Mouse (Mus musculus): ENCODE results near the gene Slc22a4. TPM values are rescaled to one million over a fixed set of nuclear protein-coding genes. Genes with fewer than 3 reads are reported as not detected.
"Not testable (repeated sequence)": the region's sequence is repeated elsewhere in the genome, so short reads cannot be mapped to it uniquely, and the experiment has no call there.

The Slc22a4 gene
- polyA plus RNA-seq, 2 experiments, result 24.4 to 34.0 TPM

DNA sequence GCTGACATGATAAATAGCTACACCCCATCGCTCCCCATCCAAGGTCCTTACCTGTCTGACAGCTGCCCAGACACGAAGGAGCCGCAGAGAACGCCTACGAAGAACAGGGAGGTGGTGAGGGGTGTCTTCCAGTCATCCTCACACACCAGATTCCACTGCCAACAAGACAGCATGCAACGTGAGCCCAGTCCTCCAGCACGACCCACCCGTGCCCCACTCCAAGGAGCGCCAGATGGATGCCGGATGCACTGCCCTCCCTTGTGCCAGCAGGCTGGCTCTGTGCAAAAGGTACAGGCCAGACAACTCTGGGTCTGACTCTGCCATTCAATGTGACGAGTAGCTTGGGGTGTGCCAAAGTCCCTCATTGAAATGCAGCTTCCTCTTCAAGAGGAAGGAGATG, 20.2 kb downstream of the Slc22a4 start:
- no peak for DNase-seq (ENCODE audit: low read depth in 3 of 3, low spot score in 3 of 3)
- peaks cover 42 to 45% of the 10 kb centered on the region in 2 experiments for H3K4me1 ChIP-seq (replicated peaks; ENCODE audit: control insufficient read depth in 2 of 2, insufficient read depth in 2 of 2, low read length in 1 of 2)
- no peak overlapping the region for H3K4me2 ChIP-seq (ENCODE audit: low read depth)
- ATAC-seq (ENCODE audit: insufficient read depth), result no peak
- H3K9ac ChIP-seq (replicated peaks), result no peak overlapping the region
- no peaks in the 10 kb centered on the region for H3K9me3 ChIP-seq (ENCODE audit: control insufficient read depth, low read length)
- no peaks in the 10 kb centered on the region for H3K27me3 ChIP-seq (ENCODE audit: control insufficient read depth, insufficient read depth, low read length)
- no peak overlapping the region for H3K27ac ChIP-seq
- no peak for TF ChIP-seq CTCF (IDR thresholded peaks at IDR 0.05; ENCODE audit: low read depth)
- no peak for TF ChIP-seq EP300 (IDR thresholded peaks at IDR 0.05; ENCODE audit: low read depth)
- peaks cover 57% of the 10 kb centered on the region for H3K36me3 ChIP-seq (replicated peaks; ENCODE audit: control insufficient read depth, insufficient read depth, low read depth)
- H3K4me3 ChIP-seq (ENCODE audit: insufficient read depth in 1 of 2, low read depth in 2 of 2, low read length in 2 of 2), result no peak overlapping the region
- WGBS (ENCODE audit: insufficient replicate concordance), result 87% methylated on average over 11 of the region's 11 CpGs

DNA sequence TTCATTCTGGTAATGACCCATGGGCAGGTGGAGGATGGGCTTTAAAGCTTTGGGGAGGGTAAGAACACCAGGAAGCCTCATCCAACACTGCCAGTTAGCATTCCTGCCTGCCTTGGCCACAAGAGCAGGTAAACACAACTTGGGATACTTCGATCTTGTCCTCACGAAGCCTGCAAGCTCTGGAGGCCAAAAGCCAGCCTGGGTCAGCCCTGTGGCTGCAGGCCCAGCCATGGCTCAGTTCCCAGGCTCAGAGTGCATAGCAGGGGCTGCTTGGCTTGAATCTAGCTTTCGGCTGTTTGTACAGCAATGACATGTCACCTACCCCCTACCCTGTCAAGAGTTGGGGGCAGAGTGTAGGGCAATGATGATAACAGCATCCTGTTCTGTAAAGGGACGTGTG, 21.0 kb downstream of the Slc22a4 start:
- WGBS (ENCODE audit: insufficient replicate concordance), result 59% methylated on average over 4 of the region's 4 CpGs
- Histone ChIP-seq H3K4me2 (ENCODE audit: low read depth) (peak overlapping the region; percentile 46), H3K36me3 (replicated peaks; ENCODE audit: control insufficient read depth, insufficient read depth, low read depth) (peaks cover 57% of the 10 kb centered on the region), H3K27ac (peak overlapping the region; percentile 94), H3K9me3 (ENCODE audit: control insufficient read depth, low read length) (no peaks in the 10 kb centered on the region), H3K9ac (replicated peaks) (peak overlapping the region; percentile 52), H3K27me3 (ENCODE audit: control insufficient read depth, insufficient read depth, low read length) (no peaks in the 10 kb centered on the region), H3K4me3 (ENCODE audit: insufficient read depth in 1 of 2, low read depth in 2 of 2, low read length in 2 of 2) (no peak overlapping the region), H3K4me1 (replicated peaks; ENCODE audit: control insufficient read depth in 2 of 2, insufficient read depth in 2 of 2, low read length in 1 of 2) (peaks cover 42 to 49% of the 10 kb centered on the region in 2 experiments)
- TF ChIP-seq EP300 (IDR thresholded peaks at IDR 0.05; ENCODE audit: low read depth) (no peak), CTCF (IDR thresholded peaks at IDR 0.05; ENCODE audit: low read depth) (no peak)
- ATAC-seq (ENCODE audit: insufficient read depth) (no peak), DNase-seq (ENCODE audit: low read depth in 3 of 3, low spot score in 3 of 3) (no peak)

DNA sequence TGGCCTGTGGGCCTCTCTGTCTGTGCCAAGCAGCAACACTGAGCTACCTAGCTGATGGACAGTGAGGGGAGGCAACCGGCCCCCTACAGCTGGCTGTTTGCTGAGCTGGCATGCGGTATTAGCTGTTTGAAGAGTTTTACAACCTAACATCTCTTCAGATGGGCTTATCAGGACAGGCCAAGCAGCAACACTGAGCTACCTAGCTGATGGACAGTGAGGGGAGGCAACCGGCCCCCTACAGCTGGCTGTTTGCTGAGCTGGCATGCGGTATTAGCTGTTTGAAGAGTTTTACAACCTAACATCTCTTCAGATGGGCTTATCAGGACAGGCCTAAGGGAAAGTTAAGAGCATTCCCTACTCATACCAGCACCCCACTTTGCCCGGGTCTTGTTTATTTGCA, 21.5 kb downstream of the Slc22a4 start:
- Histone ChIP-seq H3K27ac (peak overlapping the region; percentile 94), H3K4me1 (replicated peaks; ENCODE audit: control insufficient read depth in 2 of 2, insufficient read depth in 2 of 2, low read length in 1 of 2) (peaks cover 42 to 49% of the 10 kb centered on the region in 2 experiments), H3K36me3 (replicated peaks; ENCODE audit: control insufficient read depth, insufficient read depth, low read depth) (peaks cover 57% of the 10 kb centered on the region), H3K9ac (replicated peaks) (peak overlapping the region; percentile 61), H3K4me2 (ENCODE audit: low read depth) (peak overlapping the region; percentile 71)
- H3K9me3 ChIP-seq (ENCODE audit: control insufficient read depth, low read length); H3K27me3 ChIP-seq (ENCODE audit: control insufficient read depth, insufficient read depth, low read length); H3K4me3 ChIP-seq (ENCODE audit: insufficient read depth in 1 of 2, low read depth in 2 of 2, low read length in 2 of 2); DNase-seq (ENCODE audit: low read depth in 3 of 3, low spot score in 3 of 3): not testable (repeated sequence)
- ATAC-seq (ENCODE audit: insufficient read depth), result peak; percentile 61
- TF ChIP-seq EP300 (IDR thresholded peaks at IDR 0.05; ENCODE audit: low read depth), result peak; percentile 46
- WGBS (ENCODE audit: insufficient replicate concordance), result 14% methylated on average over 5 of the region's 5 CpGs

DNA sequence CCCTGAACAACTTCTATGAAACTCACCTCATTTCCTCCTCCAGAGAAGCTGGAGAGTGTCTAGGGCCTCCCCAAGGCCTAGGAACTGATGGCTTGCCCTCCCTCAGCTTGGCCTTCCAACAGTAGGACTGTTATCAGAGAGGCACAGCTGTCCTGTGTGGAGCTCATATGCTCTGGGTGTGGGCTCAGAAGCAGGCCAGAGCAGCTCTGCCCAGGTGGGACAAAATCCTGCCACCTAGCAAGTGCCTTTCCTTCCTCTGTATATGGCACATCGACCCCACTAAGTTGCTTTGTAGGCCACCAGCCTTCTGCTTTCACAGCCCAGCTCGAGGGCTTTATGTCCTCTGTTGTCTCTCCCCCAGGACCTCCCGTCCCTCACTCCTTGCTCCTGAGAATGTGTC, 23.2 kb downstream of the Slc22a4 start:
- H3K4me3 ChIP-seq (ENCODE audit: insufficient read depth in 1 of 2, low read depth in 2 of 2, low read length in 2 of 2), result peak overlapping the region in 1 of 2 experiments; percentile 25; a peak in 1 of 4 replicates
- peak; percentile 84 to 91 (median 86) for DNase-seq (ENCODE audit: low read depth in 3 of 3, low spot score in 3 of 3)
- H3K36me3 ChIP-seq (replicated peaks; ENCODE audit: control insufficient read depth, insufficient read depth, low read depth), result peaks cover 67% of the 10 kb centered on the region
- H3K9me3 ChIP-seq (ENCODE audit: control insufficient read depth, low read length), result no peaks in the 10 kb centered on the region
- 39% methylated on average over 3 of the region's 3 CpGs for WGBS (ENCODE audit: insufficient replicate concordance)
- peak overlapping the region; percentile 71 for H3K4me2 ChIP-seq (ENCODE audit: low read depth)
- ATAC-seq (ENCODE audit: insufficient read depth), result peak; percentile 97
- no peaks in the 10 kb centered on the region for H3K27me3 ChIP-seq (ENCODE audit: control insufficient read depth, insufficient read depth, low read length)
- peak; percentile 91 for TF ChIP-seq EP300 (IDR thresholded peaks at IDR 0.05; ENCODE audit: low read depth)
- no peak for TF ChIP-seq CTCF (IDR thresholded peaks at IDR 0.05; ENCODE audit: low read depth)
- H3K27ac ChIP-seq, result peak overlapping the region; percentile 94
- H3K9ac ChIP-seq (replicated peaks), result peak overlapping the region; percentile 61
- peaks cover 42 to 49% of the 10 kb centered on the region in 2 experiments for H3K4me1 ChIP-seq (replicated peaks; ENCODE audit: control insufficient read depth in 2 of 2, insufficient read depth in 2 of 2, low read length in 1 of 2)

DNA sequence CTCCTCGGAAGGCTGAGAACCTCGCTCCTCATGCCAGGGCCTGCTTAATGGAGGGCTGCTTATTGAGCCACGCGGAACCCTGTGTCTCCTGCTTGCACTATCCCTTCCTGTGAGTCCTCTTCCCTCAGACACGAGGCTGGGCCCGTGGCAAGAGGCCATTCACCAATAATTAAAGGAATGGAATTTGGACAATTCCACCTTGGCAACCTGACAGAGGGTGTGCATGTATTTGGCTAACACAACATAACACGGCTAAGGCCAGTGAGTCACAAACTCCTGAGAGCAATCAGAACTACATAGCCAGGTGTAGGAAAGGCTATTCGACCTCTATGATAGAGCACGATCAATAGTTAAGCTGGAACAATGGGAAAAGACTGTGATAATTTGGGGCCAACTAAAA, 23.7 kb downstream of the Slc22a4 start:
- H3K36me3 ChIP-seq (replicated peaks; ENCODE audit: control insufficient read depth, insufficient read depth, low read depth), result peaks cover 65% of the 10 kb centered on the region
- TF ChIP-seq CTCF (IDR thresholded peaks at IDR 0.05; ENCODE audit: low read depth), result no peak
- no peak for TF ChIP-seq EP300 (IDR thresholded peaks at IDR 0.05; ENCODE audit: low read depth)
- H3K27ac ChIP-seq, result peak overlapping the region; percentile 94
- ATAC-seq (ENCODE audit: insufficient read depth) (no peak), DNase-seq (ENCODE audit: low read depth in 3 of 3, low spot score in 3 of 3) (no peak)
- 65% methylated on average over 9 of the region's 9 CpGs for WGBS (ENCODE audit: insufficient replicate concordance)
- H3K4me2 ChIP-seq (ENCODE audit: low read depth), result peak overlapping the region; percentile 71
- H3K4me1 ChIP-seq (replicated peaks; ENCODE audit: control insufficient read depth in 2 of 2, insufficient read depth in 2 of 2, low read length in 1 of 2), result peaks cover 42 to 49% of the 10 kb centered on the region in 2 experiments
- peak overlapping the region; percentile 57 for H3K9ac ChIP-seq (replicated peaks)
- no peaks in the 10 kb centered on the region for H3K27me3 ChIP-seq (ENCODE audit: control insufficient read depth, insufficient read depth, low read length)
- peak overlapping the region in 1 of 2 experiments; percentile 25; a peak in 1 of 4 replicates for H3K4me3 ChIP-seq (ENCODE audit: insufficient read depth in 1 of 2, low read depth in 2 of 2, low read length in 2 of 2)
- no peaks in the 10 kb centered on the region for H3K9me3 ChIP-seq (ENCODE audit: control insufficient read depth, low read length)
